Mouse (Mus musculus) forebrain, embryonic 14.5 days (tissue): ENCODE measurements around the gene Rasgrp2. TPM values are rescaled to one million over a fixed set of nuclear protein-coding genes. Genes with fewer than 3 reads are reported as not detected.

Experiments used
- ATAC-seq: fragments of 200-750 bp; cut with Nextera tagmentation; 2 replicates; pipeline ENCODE4 v1.8.0; 2017; ENCODE audit warnings: mild to moderate bottlenecking, moderate library complexity
- DNase-seq: peaks from one replicate; pipeline ENCODE4 v3.0.0-alpha.2; 2015; ENCODE audit warnings: low spot score
- H3K27ac ChIP-seq: fragments of 300-500 bp; sonication (generic); 2 replicates; pipeline ENCODE4 v1.5.1; 2014; ENCODE audit warnings: low read depth, mild to moderate bottlenecking, control low read depth, low read length, moderate library complexity
- H3K27me3 ChIP-seq: fragments of 300-500 bp; sonication (generic); replicated peaks from 2 replicates; pipeline ENCODE4 v1.6.1; 2014; ENCODE audit warnings: low read length, control low read depth, mixed read lengths; ENCODE audit not compliant: control insufficient read depth, insufficient read depth
- H3K36me3 ChIP-seq: fragments of 300-500 bp; sonication (generic); 2 replicates; pipeline ENCODE4 v1.6.1; 2014; ENCODE audit warnings: low read length, control low read depth; ENCODE audit not compliant: control insufficient read depth, insufficient read depth
- H3K4me1 ChIP-seq: fragments of 300-500 bp; sonication (generic); 2 replicates; pipeline ENCODE4 v1.6.1; 2014; ENCODE audit warnings: antibody characterized with exemption, low read length, control low read depth; ENCODE audit not compliant: control insufficient read depth, insufficient read depth
- H3K4me2 ChIP-seq: fragments of 300-500 bp; sonication (generic); 2 replicates; pipeline ENCODE4 v1.6.1; 2014; ENCODE audit warnings: mild to moderate bottlenecking, control low read depth, low read length
- H3K4me3 ChIP-seq: fragments of 300-500 bp; sonication (generic); 2 replicates; pipeline ENCODE4 v1.5.1; 2014; ENCODE audit warnings: low read depth, low read length, control low read depth
- H3K9ac ChIP-seq: fragments of 300-500 bp; sonication (generic); 2 replicates; pipeline ENCODE4 v1.6.1; 2014; ENCODE audit warnings: mild to moderate bottlenecking, low read length, control low read depth, moderate library complexity
- H3K9me3 ChIP-seq: fragments of 300-500 bp; sonication (generic); replicated peaks from 2 replicates; pipeline ENCODE4 v1.6.1; 2016; ENCODE audit warnings: low read length, control low read depth, mixed read lengths; ENCODE audit not compliant: control insufficient read depth
- WGBS: fragments of 180-500 bp; shearing (Covaris S2); extraction: QIAGEN DNeasy Blood & Tissue Kit; methylation state at CpG from one replicate; pipeline ENCODE4 v1.1.7; 2014; 5-methylcytosine and 5-hydroxymethylcytosine counted together
- polyA plus RNA-seq: library from polyadenylated mRNA; unstranded; fragments of >200 nt; fragmentation: Nextera tagmentation; extraction: Ambion mirVana; gene quantifications from 2 replicates; pipeline ENCODE4 v1.2.1, GENCODE M21; 2014

Gene Rasgrp2
- 28.6 and 30.7 TPM in 2 replicates for polyA plus RNA-seq

DNA sequence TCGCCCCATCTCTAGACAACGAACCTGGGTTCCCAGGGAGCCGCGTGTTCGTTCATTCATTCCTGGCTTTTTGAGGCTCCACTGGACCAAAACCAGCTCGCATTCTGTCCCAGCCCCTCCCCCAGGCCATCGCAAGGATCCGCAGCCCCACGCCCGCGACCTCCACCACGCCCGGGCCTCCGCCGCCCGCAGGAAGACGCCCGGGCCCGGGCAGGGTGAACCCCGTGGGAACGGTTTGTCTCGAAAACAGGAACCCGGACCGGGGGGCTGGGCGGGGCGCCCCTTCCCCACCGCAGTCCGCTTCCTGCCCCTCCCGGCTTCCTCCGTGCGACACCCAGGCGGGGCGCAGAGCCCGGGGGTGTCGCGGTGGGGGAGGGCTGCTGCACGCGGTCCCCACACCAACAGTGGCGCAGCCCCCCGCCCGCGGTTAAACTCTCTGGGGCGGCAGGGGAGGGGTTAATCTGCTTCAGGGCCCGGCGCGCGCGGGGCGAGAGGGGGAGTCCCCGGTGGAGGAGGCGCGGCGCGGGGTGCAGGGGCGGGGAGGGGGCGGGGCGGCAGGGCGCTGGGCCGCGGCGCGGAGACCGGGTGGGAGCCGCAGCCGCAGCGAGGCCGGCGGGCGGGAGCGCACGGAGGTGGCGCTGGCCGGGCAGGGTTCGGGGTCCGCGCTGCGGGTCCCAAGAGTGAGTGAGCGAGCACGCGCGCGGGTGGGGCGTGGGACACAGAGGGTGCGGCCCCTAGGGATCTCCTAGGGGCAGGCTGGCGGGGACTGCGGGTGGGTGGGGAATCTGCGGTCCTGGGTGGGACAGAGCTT lies at the start of gene Rasgrp2:
Rasgrp2 (plus strand) TSS at position 56 of the 811 bp plus-strand sequence.
- peaks cover 17% of the 10 kb centered on the region; the same call in 1 of the 2 replicates for H3K27me3 ChIP-seq

DNA sequence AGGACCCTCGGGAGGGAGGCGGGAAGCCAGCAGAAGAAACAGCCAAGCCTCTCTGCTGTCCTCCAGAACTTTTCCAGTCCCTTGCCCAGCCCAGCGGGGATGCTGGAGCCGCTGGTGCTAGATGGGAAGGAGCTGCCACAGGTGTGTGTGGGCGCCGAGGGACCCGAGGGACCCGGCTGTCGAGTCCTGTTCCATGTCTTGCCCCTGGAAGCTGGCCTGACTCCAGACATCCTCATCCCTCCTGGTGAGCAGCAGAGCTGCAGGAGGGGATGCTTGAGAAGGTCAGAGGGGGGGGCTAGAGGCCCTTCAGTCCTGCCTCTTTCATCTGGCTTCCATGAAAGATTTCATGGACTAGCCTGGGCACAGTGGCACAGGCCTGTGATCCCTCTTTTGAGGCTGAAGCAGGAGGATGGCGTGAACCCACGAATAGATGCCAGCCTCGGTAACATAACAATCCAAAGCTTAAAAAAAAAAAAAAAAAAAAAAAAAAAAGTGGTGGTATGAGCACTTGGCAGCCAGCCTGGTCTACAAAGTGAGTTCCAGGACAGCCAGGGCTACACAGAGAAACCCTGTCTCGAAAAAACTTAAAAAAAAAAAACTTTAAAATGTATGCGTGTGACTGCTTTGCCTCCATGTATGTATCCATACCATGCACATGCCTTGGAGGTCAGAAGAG lies 47.6 kb upstream of the Rasgrp2 start:
- Histone ChIP-seq H3K36me3 (peaks cover 61% of the 10 kb centered on the region), H3K9ac (no peak overlapping the region), H3K4me2 (no peak overlapping the region), H3K4me3 (no peak overlapping the region), H3K27ac (no peak overlapping the region), H3K4me1 (no peaks in the 10 kb centered on the region), H3K27me3 (no peaks in the 10 kb centered on the region), H3K9me3 (no peaks in the 10 kb centered on the region)
- ATAC-seq (no peak), DNase-seq (no peak)
- 68% methylated on average over 14 of the region's 14 CpGs for WGBS

More for the DNA sequence above, at the start of gene Rasgrp2:
- peak within 1 kb of the TSS; percentile 64 for H3K4me3 ChIP-seq
- ATAC-seq (peak; percentile 52), DNase-seq (peak; percentile 65)
- H3K9me3 ChIP-seq, result no peaks in the 10 kb centered on the region
- peak within 1 kb of the TSS; percentile 75 for H3K9ac ChIP-seq
- no peaks in the 10 kb centered on the region for H3K36me3 ChIP-seq
- H3K4me2 ChIP-seq, result peak within 1 kb of the TSS; percentile 99
- H3K4me1 ChIP-seq, result peaks cover 17% of the 10 kb centered on the region
- peak within 1 kb of the TSS; percentile 33; the same call in 1 of the 2 replicates for H3K27ac ChIP-seq
- WGBS, result 1% methylated on average over 73 of the region's 87 CpGs

DNA sequence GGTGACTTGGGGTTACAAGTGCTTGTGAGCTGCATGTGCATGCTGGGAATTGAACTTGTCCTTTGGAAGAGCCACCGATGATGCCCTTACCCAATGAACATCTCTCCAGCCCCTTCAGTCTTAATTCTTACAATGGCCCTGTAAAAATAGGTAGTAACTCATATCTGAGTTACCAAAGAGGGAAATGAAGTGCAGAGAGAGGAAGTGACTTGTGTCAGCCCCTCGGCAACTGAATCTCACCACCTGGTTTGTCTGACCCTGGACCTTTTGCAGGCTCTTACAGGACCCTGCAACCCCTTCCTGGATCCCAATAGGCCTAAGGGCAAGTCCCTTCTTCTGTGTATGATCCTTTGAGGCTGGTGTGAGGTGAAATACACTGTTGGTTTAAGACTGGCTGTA lies 47.0 kb upstream of the Rasgrp2 start:
- no peaks in the 10 kb centered on the region for H3K27me3 ChIP-seq
- ATAC-seq (no peak), DNase-seq (no peak)
- no peak overlapping the region for H3K4me2 ChIP-seq
- no peaks in the 10 kb centered on the region for H3K4me1 ChIP-seq
- peaks cover 55% of the 10 kb centered on the region for H3K36me3 ChIP-seq
- no peak overlapping the region for H3K4me3 ChIP-seq
- no peak overlapping the region for H3K9ac ChIP-seq
- 88% methylated on average over 2 of the region's 2 CpGs for WGBS
- no peaks in the 10 kb centered on the region for H3K9me3 ChIP-seq
- no peak overlapping the region for H3K27ac ChIP-seq

DNA sequence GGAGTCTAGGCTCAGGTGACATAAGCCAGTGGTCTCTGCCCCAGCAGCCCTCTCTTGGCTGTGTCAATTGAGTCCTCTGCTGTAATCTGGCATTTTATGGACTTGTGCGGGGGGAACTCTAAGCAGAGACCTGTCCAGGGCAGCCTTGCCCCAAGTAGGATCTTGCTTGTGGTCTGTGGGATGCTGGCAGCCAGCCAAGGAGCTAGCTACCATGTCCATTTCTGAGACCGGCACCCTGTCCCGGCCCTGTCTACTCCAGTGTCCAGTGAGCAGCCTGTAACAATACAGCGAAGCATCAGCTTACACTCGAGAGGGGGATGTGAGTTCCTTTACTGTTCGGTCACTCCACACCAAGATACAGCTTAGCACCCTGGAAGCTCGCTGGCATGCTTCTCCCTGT lies 45.1 kb upstream of the Rasgrp2 start:
- no peaks in the 10 kb centered on the region for H3K4me1 ChIP-seq
- no peaks in the 10 kb centered on the region for H3K9me3 ChIP-seq
- 88% methylated on average over 7 of the region's 7 CpGs for WGBS
- DNase-seq, result no peak
- ATAC-seq, result no peak
- H3K27ac ChIP-seq, result no peak overlapping the region
- H3K4me2 ChIP-seq, result no peak overlapping the region
- H3K36me3 ChIP-seq, result peaks cover 42% of the 10 kb centered on the region
- no peak overlapping the region for H3K9ac ChIP-seq
- H3K4me3 ChIP-seq, result no peak overlapping the region
- H3K27me3 ChIP-seq, result no peaks in the 10 kb centered on the region

DNA sequence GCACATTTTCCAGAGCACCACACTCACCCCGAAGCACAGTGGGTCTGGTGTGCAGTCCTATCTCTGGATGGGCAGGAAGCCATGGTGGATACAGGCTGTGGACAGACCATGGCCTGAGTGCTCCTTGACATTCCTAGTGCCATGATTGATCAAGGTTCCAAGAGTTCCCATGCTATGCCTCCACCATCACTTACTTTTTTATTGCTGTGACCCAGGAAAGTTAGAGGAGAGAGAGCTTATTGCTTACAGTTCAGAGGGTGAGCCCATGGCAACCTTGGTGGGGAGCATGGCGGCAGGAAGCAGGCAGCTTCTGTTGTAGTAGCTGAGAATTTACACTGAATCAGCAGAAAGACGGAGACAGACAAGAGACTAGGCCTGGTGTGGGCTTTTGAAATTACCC lies 37.8 kb upstream of the Rasgrp2 start:
- Histone ChIP-seq H3K4me3 (no peak overlapping the region), H3K27me3 (no peaks in the 10 kb centered on the region), H3K4me2 (no peak overlapping the region), H3K27ac (no peak overlapping the region), H3K36me3 (peaks cover 16% of the 10 kb centered on the region), H3K9me3 (no peaks in the 10 kb centered on the region), H3K9ac (no peak overlapping the region), H3K4me1 (peaks cover 11% of the 10 kb centered on the region; the same call in 1 of the 2 replicates)
- WGBS, result 88% methylated on average over 3 of the region's 3 CpGs
- ATAC-seq, result no peak
- no peak for DNase-seq

DNA sequence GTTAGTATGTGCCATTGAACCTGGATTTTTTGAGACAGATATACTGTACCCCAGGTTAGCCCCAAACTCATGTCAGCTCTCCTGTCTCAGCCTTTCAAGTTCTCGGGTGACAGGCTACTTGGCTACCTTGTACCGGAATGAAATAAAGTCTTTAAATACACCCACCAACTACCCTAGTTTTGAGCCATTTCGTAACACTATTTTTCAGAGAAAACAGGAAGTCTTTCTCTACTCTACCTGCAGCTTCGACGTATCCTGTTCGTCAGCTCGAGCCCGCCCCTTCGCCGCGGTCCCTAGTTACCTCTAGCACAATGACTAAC lies 36.1 kb upstream of the Rasgrp2 start:
- Histone ChIP-seq H3K27me3 (no peaks in the 10 kb centered on the region), H3K27ac (peak overlapping the region; percentile 77), H3K36me3 (peaks cover 33% of the 10 kb centered on the region), H3K4me1 (peaks cover 11% of the 10 kb centered on the region; the same call in 1 of the 2 replicates), H3K9me3 (no peaks in the 10 kb centered on the region), H3K4me2 (peak overlapping the region; percentile 97), H3K9ac (peak overlapping the region; percentile 56), H3K4me3 (peak overlapping the region; percentile 99)
- ATAC-seq (no peak; the same call in 1 of the 2 replicates), DNase-seq (no peak)
- WGBS, result under 1% methylated on average over 11 of the region's 11 CpGs

DNA sequence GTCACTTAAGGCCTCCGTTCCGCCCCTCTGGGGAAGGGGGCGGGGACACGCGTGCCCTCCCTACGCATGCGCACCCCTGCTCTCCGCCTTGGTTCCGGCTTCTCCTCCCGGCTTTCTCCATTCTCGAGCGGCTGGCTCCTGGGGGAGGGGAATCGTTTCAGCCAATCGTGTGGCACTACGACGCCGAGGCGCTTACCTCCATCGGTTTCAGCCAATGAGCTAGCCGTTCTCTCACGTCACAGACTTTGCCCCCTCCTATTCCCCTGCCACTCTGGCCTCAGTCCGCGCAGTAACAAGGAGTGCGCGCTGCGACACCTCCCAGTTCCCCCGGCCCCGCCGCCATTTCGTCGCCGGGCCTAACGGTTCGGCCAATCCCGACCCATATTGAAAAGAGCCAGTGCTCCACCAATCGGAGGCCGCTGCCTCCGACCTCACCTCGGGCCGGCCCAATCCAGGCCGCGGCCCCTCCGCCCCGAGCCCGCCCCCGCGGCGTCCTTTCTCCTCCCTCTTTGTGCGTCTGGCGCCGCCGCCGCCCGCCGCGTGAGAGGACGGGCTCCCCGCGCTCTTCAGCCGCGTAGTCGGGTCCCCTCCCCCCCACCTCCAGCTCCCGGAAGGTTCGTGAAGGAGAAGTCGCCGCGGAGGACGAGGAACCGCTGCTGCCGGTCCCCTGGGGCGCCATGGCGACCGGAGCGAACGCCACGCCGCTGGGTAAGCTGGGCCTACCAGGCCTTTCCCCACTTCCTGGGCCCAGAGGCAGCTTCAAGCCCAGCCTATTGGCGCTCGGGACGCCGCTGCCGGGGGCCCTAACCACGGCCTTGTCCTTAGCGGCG lies 35.5 kb upstream of the Rasgrp2 start, which contains the start of gene Sf1:
Sf1 (plus strand) TSS at position 280 of the 830 bp plus-strand sequence.
- Histone ChIP-seq H3K9me3 (no peaks in the 10 kb centered on the region), H3K4me1 (peaks cover 11% of the 10 kb centered on the region; the same call in 1 of the 2 replicates), H3K27me3 (no peaks in the 10 kb centered on the region), H3K27ac (peak within 1 kb of the TSS; percentile 98), H3K4me3 (peak within 1 kb of the TSS; percentile 99), H3K4me2 (peak within 1 kb of the TSS; percentile 97), H3K9ac (peak within 1 kb of the TSS; percentile 99), H3K36me3 (peaks cover 39% of the 10 kb centered on the region)
- ATAC-seq (peak; percentile 98), DNase-seq (peak; percentile 100)
- WGBS, result under 1% methylated on average over 85 of the region's 85 CpGs

DNA sequence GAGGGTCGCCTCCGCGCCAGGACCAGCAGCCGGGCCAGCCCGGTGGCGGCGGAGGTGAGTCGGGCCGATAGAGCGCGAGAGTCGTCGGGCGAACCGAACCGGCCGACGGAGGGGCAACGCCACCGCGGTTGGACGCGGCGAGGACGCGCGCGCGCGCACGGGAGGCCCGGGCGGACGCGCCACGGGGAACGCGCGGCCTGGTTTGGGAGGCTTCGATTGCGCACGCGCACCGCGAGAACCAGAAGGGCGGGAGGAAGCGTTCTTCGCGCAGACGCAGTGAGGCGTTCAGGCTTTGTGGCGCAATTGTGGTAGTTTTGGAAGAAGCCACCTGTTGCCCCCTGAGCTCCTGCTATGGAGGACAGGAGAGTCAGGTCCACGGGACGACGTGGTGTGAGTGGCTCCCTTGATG lies 34.8 kb upstream of the Rasgrp2 start:
- Histone ChIP-seq H3K4me1 (peaks cover 11% of the 10 kb centered on the region; the same call in 1 of the 2 replicates), H3K36me3 (peaks cover 44% of the 10 kb centered on the region), H3K27ac (peak overlapping the region; percentile 98), H3K9me3 (no peaks in the 10 kb centered on the region), H3K4me3 (peak overlapping the region; percentile 99), H3K9ac (peak overlapping the region; percentile 99), H3K27me3 (no peaks in the 10 kb centered on the region), H3K4me2 (peak overlapping the region; percentile 97)
- DNase-seq (peak; percentile 95), ATAC-seq (no peak)
- under 1% methylated on average over 55 of the region's 55 CpGs for WGBS
